Mouse (Mus musculus): Measurements from ENCODE around the gene Agpat1.

GRCm38 (mm10) chr17:34628644-34628967, 24.5 kb downstream of the Agpat1 start:
- TF ChIP-seq CTCF (IDR thresholded peaks at IDR 0.05; ENCODE audit: extremely low read depth, insufficient read length, insufficient replicate concordance, low read depth, low read length) (no peak), POLR2A (IDR thresholded peaks at IDR 0.05; ENCODE audit: low read depth, low read length) (no peak)
